Mouse (Mus musculus) bone marrow, adult 2 months (tissue): ENCODE measurements around the gene Tmigd1. TPM values are rescaled to one million over a fixed set of nuclear protein-coding genes. Genes with fewer than 3 reads are reported as not detected.
A peak's percentile ranks its signal among the peaks of the same experiment; 100 is the strongest.
"Not testable (repeated sequence)": the region's sequence is repeated elsewhere in the genome, so short reads cannot be mapped to it uniquely, and the experiment has no call there.

Experiments used
- H3K27ac ChIP-seq: fragments of 200-500 bp; 2 replicates; pipeline ENCODE4 v1.5.1; 2012; ENCODE audit warnings: low read depth, mild to moderate bottlenecking, control low read depth, inconsistent platforms, low read length; ENCODE audit not compliant: control insufficient read depth, poor library complexity, insufficient read depth
- H3K4me1 ChIP-seq: fragments of 200-500 bp; 2 replicates; pipeline ENCODE4 v1.6.1; 2011; ENCODE audit warnings: low read length; ENCODE audit not compliant: control insufficient read depth, insufficient read depth
- H3K4me3 ChIP-seq: fragments of 200-500 bp; replicated peaks from 2 replicates; pipeline ENCODE3; 2011; ENCODE audit warnings: mild to moderate bottlenecking, low read depth, low read length, control low read depth; ENCODE audit not compliant: control insufficient read depth
- CTCF ChIP-seq: fragments of 200-500 bp; IDR thresholded peaks from 2 replicates; pipeline ENCODE4 v1.5.1; 2011; ENCODE audit warnings: low read length, control low read depth; ENCODE audit not compliant: control insufficient read depth, insufficient read depth
- POLR2A ChIP-seq: fragments of 200-500 bp; IDR thresholded peaks from 2 replicates; pipeline ENCODE4 v1.6.1; 2011; ENCODE audit warnings: low read depth, mild to moderate bottlenecking, control low read depth, low read length, borderline replicate concordance; ENCODE audit not compliant: control insufficient read depth
- WGBS: fragments of 180-500 bp; shearing (Covaris S2); methylation state at CpG from one replicate; pipeline ENCODE4 v1.1.7; 2018; 5-methylcytosine and 5-hydroxymethylcytosine counted together
- polyA plus RNA-seq: library from polyadenylated mRNA; stranded (reverse); fragments of >200 nt; gene quantifications from 2 replicates; pipeline ENCODE4 v1.2.4, GENCODE M21; 2011; ENCODE audit warnings: low replicate concordance; ENCODE audit not compliant: missing spikeins, insufficient read depth, insufficient read length

Gene Tmigd1
- polyA plus RNA-seq, 1 experiment = 1.8 TPM

DNA sequence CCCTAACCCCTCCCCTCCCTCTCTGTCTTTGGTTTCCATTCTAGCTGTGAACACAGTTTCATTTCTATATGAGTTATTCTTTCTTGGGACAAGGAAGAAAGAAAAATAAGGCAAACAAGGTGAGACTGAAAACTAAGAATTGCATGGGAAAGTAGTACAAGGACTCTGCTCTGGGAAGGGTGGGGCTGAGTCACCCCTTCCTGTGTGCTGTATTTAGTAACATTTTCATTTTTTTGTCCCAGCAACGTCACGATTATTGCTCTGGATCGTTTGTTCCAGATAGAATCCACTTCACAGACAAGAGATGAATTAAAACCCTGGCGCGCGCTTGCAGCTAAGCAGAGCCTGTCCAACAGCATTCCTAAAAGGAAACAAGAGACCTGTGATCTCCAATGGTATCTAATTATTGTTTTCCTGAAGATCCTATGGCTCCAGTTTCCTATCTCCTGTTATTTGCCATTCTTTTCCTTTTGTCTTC is 22.8 kb downstream of the Tmigd1 start, which contains the start of gene Blmh:
TSS of gene Blmh (plus strand) at position 51 of the 478 bp plus-strand sequence.
- Histone ChIP-seq H3K4me1 (no peaks in the 10 kb centered on the region), H3K4me3 (no peak within 1 kb of the TSS), H3K27ac (no peak within 1 kb of the TSS)
- WGBS = 42% methylated on average over 6 of the region's 6 CpGs
- no peak for TF ChIP-seq CTCF
- TF ChIP-seq POLR2A = no peak

GRCm38 (mm10) chr11:76928586-76928985 is 26.6 kb downstream of the Tmigd1 start:
- not testable (repeated sequence) for H3K27ac ChIP-seq, H3K4me1 ChIP-seq, H3K4me3 ChIP-seq
- 90% methylated on average over 8 of the region's 8 CpGs for WGBS

GRCm38 (mm10) chr11:76933209-76933608 is 31.2 kb downstream of the Tmigd1 start:
- no peaks in the 10 kb centered on the region for H3K4me1 ChIP-seq
- WGBS = 56% methylated on average over 3 of the region's 3 CpGs
- no peak overlapping the region for H3K27ac ChIP-seq
- H3K4me3 ChIP-seq = no peak overlapping the region
- TF ChIP-seq CTCF (no peak), POLR2A (no peak)

- H3K27ac ChIP-seq = no peak overlapping the region
- H3K4me3 ChIP-seq = no peak overlapping the region
- no peaks in the 10 kb centered on the region for H3K4me1 ChIP-seq
- TF ChIP-seq CTCF (no peak), POLR2A (no peak)
- WGBS = 57% methylated on average over 5 of the region's 5 CpGs
These were observed 34.6 kb downstream of the Tmigd1 start for GRCm38 (mm10) chr11:76936578-76936977.

GRCm38 (mm10) chr11:76944839-76945238 is 42.9 kb downstream of the Tmigd1 start:
- no peak overlapping the region for H3K27ac ChIP-seq
- TF ChIP-seq POLR2A = no peak
- no peak for TF ChIP-seq CTCF
- no peak overlapping the region for H3K4me3 ChIP-seq
- 58% methylated on average over 6 of the region's 6 CpGs for WGBS
- H3K4me1 ChIP-seq = peaks cover 2% of the 10 kb centered on the region; the same call in 1 of the 2 replicates

DNA sequence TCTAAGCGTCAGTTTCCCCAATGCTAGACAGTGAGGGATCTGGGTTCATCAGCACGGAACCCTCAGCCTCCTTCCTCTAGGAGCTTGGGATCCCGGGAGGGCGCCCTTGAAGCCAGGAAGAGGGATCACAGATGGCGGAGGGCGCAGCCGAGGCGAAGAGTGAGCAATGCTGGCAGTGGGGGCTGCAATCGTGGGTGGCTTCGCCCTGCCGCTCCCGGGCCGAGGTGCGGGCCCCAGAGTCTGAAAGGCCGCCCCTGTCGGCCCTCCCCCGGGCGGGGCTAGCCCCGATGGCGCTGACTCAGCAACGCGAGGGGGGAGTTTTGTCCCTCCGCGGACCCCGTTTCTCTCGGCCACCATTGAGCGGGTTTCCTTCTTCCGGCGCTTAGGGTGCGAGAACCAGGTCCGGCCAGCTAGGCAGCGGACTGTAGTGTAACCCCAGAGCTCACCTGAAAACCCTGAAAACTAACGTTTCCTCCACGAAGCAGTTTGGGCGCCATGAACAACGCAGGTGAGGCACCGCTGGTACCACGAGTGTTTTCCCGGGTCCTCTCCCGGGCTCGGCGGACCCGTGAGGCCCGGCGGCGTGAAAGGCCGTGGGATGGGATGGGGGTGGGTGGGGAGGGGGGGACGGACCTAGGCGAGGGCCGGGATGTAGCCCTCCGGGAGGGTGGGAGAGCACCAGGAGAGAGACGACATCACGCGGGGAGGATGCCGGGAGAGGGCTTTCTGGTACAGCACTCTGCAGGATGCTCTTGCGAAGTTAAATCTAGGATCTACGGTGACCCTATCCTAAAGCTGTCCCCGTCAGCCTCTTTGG is 43.6 kb downstream of the Tmigd1 start:
- Histone ChIP-seq H3K4me1 (peaks cover 2% of the 10 kb centered on the region; the same call in 1 of the 2 replicates), H3K4me3 (peak overlapping the region; percentile 99), H3K27ac (no peak overlapping the region)
- TF ChIP-seq POLR2A (peak; percentile 30; the same call in 1 of the 2 replicates), CTCF (no peak)
- WGBS = under 1% methylated on average over 58 of the region's 58 CpGs

- no peak overlapping the region for H3K27ac ChIP-seq
- peak overlapping the region; percentile 99 for H3K4me3 ChIP-seq
- 4% methylated on average over 8 of the region's 8 CpGs for WGBS
These were observed 44.2 kb downstream of the Tmigd1 start for GRCm38 (mm10) chr11:76946203-76946585.

GRCm38 (mm10) chr11:76953536-76953935 is 51.6 kb downstream of the Tmigd1 start:
- Histone ChIP-seq H3K27ac (no peak overlapping the region), H3K4me1 (no peaks in the 10 kb centered on the region), H3K4me3 (no peak overlapping the region)
- 85% methylated on average over 2 of the region's 2 CpGs for WGBS
- TF ChIP-seq CTCF (no peak), POLR2A (no peak)

More at GRCm38 (mm10) chr11:76946203-76946585, 44.2 kb downstream of the Tmigd1 start:
- peaks cover 2% of the 10 kb centered on the region; the same call in 1 of the 2 replicates for H3K4me1 ChIP-seq
- no peak for TF ChIP-seq CTCF
- TF ChIP-seq POLR2A = no peak
